Mouse (Mus musculus): ENCODE results near the gene Pkdcc. TPM values are rescaled to one million over a fixed set of nuclear protein-coding genes. Genes with fewer than 3 reads are reported as not detected.

Pkdcc gene
- 71.6 and 86.2 TPM in 2 replicates for polyA plus RNA-seq (2012; rRNA removed)

DNA sequence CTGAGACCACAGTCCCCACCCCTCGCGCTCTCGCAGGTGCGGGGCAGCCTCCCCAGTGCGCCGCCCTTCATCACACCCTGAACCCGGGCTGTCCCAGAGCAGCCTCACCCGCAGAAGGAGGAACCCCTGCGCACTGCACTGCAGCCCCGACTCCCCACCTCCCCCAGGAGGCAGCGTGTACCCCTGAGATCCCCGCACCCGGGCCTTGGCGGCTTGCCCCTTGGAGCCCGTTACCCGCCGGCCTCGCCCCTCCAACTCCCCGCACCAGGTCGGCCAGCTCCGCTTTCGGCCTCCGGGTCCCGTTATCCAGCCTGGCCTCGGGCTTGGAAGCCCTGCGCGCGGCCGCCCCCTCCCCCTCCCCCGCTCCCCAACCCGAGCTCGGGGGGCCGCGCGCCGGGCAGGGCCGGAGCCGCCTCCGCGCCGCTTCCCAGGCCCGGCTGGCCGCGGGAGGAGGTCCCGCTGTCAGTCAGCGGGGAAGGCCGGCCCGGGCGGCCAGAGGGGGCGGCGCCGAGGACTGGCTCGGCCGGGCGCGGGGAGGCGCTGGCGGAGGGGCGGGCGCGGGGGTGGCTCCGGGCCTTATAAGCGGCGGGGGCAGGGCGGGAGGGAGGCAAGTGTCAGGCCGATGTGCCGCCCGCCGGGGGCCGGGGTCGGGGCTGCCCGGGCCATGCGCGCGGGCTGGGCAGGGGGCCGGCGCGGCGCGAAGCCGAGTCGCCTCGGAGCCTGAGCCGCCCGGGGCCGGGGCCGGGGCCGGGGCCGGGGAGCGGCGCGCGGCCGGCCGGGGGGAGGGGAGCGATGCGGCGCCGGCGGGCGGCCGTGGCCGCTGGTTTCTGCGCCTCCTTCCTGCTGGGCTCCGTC is at the start of gene Pkdcc:
TSS of gene Pkdcc (plus strand) at position 619 of the 855 bp plus-strand sequence.

Other genes with a start within 250 kb of the Pkdcc start
- gene Eml4, start 135.6 kb downstream of the Pkdcc start, polyA plus RNA-seq (2012; rRNA removed) = 51.4 and 52.3 TPM in 2 replicates